Mouse (Mus musculus) granulocyte monocyte progenitor cell, adult 5-6 weeks (primary cell): ENCODE measurements around the gene Gm44596. TPM values are rescaled to one million over a fixed set of nuclear protein-coding genes. Genes with fewer than 3 reads are reported as not detected.

Source experiments
- total RNA-seq, 2 experiments: library from RNA; stranded (forward) in 1 of 2; stranded (reverse) in 1 of 2; fragments of 200-712, 200-1000 nt in 1 of 2; fragments of >200 nt in 1 of 2; fragmentation: Nextera tagmentation in 1 of 2; gene quantifications; 2 replicates each; pipeline ENCODE4 v1.2.3; 2014 to 2017

Gene Gm44596
- total RNA-seq, 2 experiments from 2014 or later, result not detected

Other genes with a start within 250 kb of the Gm44596 start
- 2.2 TPM in 1 of 2 replicates, not detected in the other for gene Tspan9, start 231.9 kb upstream of the Gm44596 start, total RNA-seq (2014; fragmentation: Nextera tagmentation)
- gene Tspan9, start 231.9 kb upstream of the Gm44596 start, total RNA-seq (2017), result 0.62 and 3.4 TPM in 2 replicates
- not detected in 2 replicates for gene Tead4, start 74.7 kb upstream of the Gm44596 start, total RNA-seq (2014; fragmentation: Nextera tagmentation)
- not detected in 2 replicates for gene Tead4, start 74.7 kb upstream of the Gm44596 start, total RNA-seq (2017)
- 0.21 and 3.7 TPM in 2 replicates for gene Tulp3, start 19.7 kb upstream of the Gm44596 start, total RNA-seq (2014; fragmentation: Nextera tagmentation)
- 0.46 TPM in 1 of 2 replicates, not detected in the other for gene Tulp3, start 19.7 kb upstream of the Gm44596 start, total RNA-seq (2017)
- 43.7 and 51.3 TPM in 2 replicates for gene Rhno1, start 12.6 kb upstream of the Gm44596 start, total RNA-seq (2014; fragmentation: Nextera tagmentation)
- gene Rhno1, start 12.6 kb upstream of the Gm44596 start, total RNA-seq (2017), result 33.3 and 37.4 TPM in 2 replicates
- 38.8 and 53.2 TPM in 2 replicates for gene Foxm1, start 12.5 kb upstream of the Gm44596 start, total RNA-seq (2014; fragmentation: Nextera tagmentation)
- gene Foxm1, start 12.5 kb upstream of the Gm44596 start, total RNA-seq (2017), result 12.8 and 18.2 TPM in 2 replicates
- gene Tex52, start within 50 bp of the Gm44596 start, total RNA-seq (2014; fragmentation: Nextera tagmentation), result not detected in 2 replicates
- 0.22 TPM in 1 of 2 replicates, not detected in the other for gene Tex52, start within 50 bp of the Gm44596 start, total RNA-seq (2017)
- gene Nrip2, start 23.8 kb downstream of the Gm44596 start, total RNA-seq (2014; fragmentation: Nextera tagmentation), result not detected in 2 replicates
- not detected in 2 replicates for gene Nrip2, start 23.8 kb downstream of the Gm44596 start, total RNA-seq (2017)
- 9.9 and 75.9 TPM in 2 replicates for gene Itfg2, start 49.4 kb downstream of the Gm44596 start, total RNA-seq (2014; fragmentation: Nextera tagmentation)
- gene Itfg2, start 49.4 kb downstream of the Gm44596 start, total RNA-seq (2017), result 23.5 and 33.3 TPM in 2 replicates
- gene Fkbp4, start 63.2 kb downstream of the Gm44596 start, total RNA-seq (2014; fragmentation: Nextera tagmentation), result 216 and 249 TPM in 2 replicates
- gene Fkbp4, start 63.2 kb downstream of the Gm44596 start, total RNA-seq (2017), result 331 and 365 TPM in 2 replicates
- gene Pzp, start 151.2 kb downstream of the Gm44596 start, total RNA-seq (2014; fragmentation: Nextera tagmentation), result not detected in 2 replicates
- not detected in 2 replicates for gene Pzp, start 151.2 kb downstream of the Gm44596 start, total RNA-seq (2017)
- gene A2ml1, start 206.1 kb downstream of the Gm44596 start, total RNA-seq (2014; fragmentation: Nextera tagmentation), result 7.0 TPM in 1 of 2 replicates, not detected in the other
- not detected in 2 replicates for gene A2ml1, start 206.1 kb downstream of the Gm44596 start, total RNA-seq (2017)
- not detected in 2 replicates for gene Klrb1a, start 248.0 kb downstream of the Gm44596 start, total RNA-seq (2014; fragmentation: Nextera tagmentation)
- gene Klrb1a, start 248.0 kb downstream of the Gm44596 start, total RNA-seq (2017), result not detected in 2 replicates